Mouse (Mus musculus) CH12.LX (cell line): ENCODE measurements at regions not wholly inside any gene's neighbourhood (a gene's known extent, or its start where the extent isn't known, plus 50 kb on each side); places are given as distances from the start of the nearest gene placed in this dataset.
A peak's percentile ranks its signal among the peaks of the same experiment; 100 is the strongest.

Experiments
- DNase-seq: peaks from one replicate; pipeline ENCODE4 v3.0.0-alpha.2; 2013; ENCODE audit errors: extremely low read depth
- H3K27ac ChIP-seq: 2 replicates; pipeline ENCODE4 v1.5.1; 2012; ENCODE audit warnings: low read depth, mild to moderate bottlenecking, control low read depth, moderate library complexity; ENCODE audit not compliant: insufficient read depth
- H3K27me3 ChIP-seq: replicated peaks from 2 replicates; pipeline ENCODE3; 2012; ENCODE audit warnings: inconsistent platforms
- H3K36me3 ChIP-seq, 2 experiments: replicated peaks in 1 of 2; 2 replicates each; pipeline versions ENCODE3 to v1.6.1; 2012; ENCODE audit warnings: inconsistent platforms in 1 of 2, low read length in 1 of 2, mild to moderate bottlenecking in 1 of 2, mixed read lengths in 1 of 2, moderate library complexity in 1 of 2; ENCODE audit not compliant: control insufficient read depth in 1 of 2, insufficient read depth in 1 of 2
- H3K4me1 ChIP-seq, 2 experiments: 2 replicates each; pipeline ENCODE4 v1.6.1; 2012; ENCODE audit warnings: inconsistent platforms in 1 of 2, moderate library complexity in 1 of 2; ENCODE audit not compliant: insufficient read depth in 2 of 2, control insufficient read depth in 1 of 2
- H3K4me2 ChIP-seq: 2 replicates; pipeline ENCODE4 v1.6.1; 2012; ENCODE audit warnings: low read depth, mild to moderate bottlenecking, control low read depth; ENCODE audit not compliant: poor library complexity, insufficient read depth, severe bottlenecking
- H3K4me3 ChIP-seq, 3 experiments: fragments of 150-350 bp in 1 of 3; sonication (generic) in 1 of 3; replicated peaks in 1 of 3; 2 replicates each; pipeline versions ENCODE3 to v1.5.1; 2011 to 2012; ENCODE audit warnings: low read depth in 2 of 3, low read length in 2 of 3, mild to moderate bottlenecking in 2 of 3, moderate library complexity in 2 of 3, control low read depth in 1 of 3, improper control_type of control experiment in 1 of 3, inconsistent platforms in 1 of 3, mixed read lengths in 1 of 3; ENCODE audit not compliant: poor library complexity in 1 of 3
- H3K79me2 ChIP-seq: replicated peaks from 2 replicates; pipeline ENCODE4 v1.6.1; 2012; ENCODE audit warnings: mild to moderate bottlenecking, moderate library complexity; ENCODE audit not compliant: control insufficient read depth, poor library complexity, insufficient read depth, severe bottlenecking; ENCODE audit errors: extremely low read depth
- H3K9ac ChIP-seq: 2 replicates; pipeline ENCODE4 v1.6.1; 2012; ENCODE audit warnings: low read depth, mild to moderate bottlenecking, control low read depth, moderate library complexity; ENCODE audit not compliant: insufficient read depth
- H3K9me3 ChIP-seq: replicated peaks from 2 replicates; pipeline ENCODE3; 2012; ENCODE audit warnings: low read length, inconsistent platforms, mixed read lengths
- CHD1 ChIP-seq: IDR thresholded peaks from 2 replicates; pipeline ENCODE4 v1.6.1; 2012; ENCODE audit warnings: low read depth, low read length, improper control_type of control experiment, inconsistent platforms
- CTCF ChIP-seq, 2 experiments: IDR thresholded peaks in 1 of 2; conservative IDR thresholded peaks in 1 of 2; 2 replicates each; pipeline ENCODE4 v1.5.1; 2011 to 2012; ENCODE audit warnings: low read depth in 2 of 2, low read length in 2 of 2, improper control_type of control experiment in 1 of 2, inconsistent platforms in 1 of 2, mild to moderate bottlenecking in 1 of 2, moderate library complexity in 1 of 2
- EP300 ChIP-seq: IDR thresholded peaks from 2 replicates; pipeline ENCODE4 v1.6.1; 2011; ENCODE audit warnings: low read length, improper control_type of control experiment
- IRF4 ChIP-seq: IDR thresholded peaks from 2 replicates; pipeline ENCODE4 v1.6.1; 2014; ENCODE audit warnings: low read depth, mild to moderate bottlenecking, inconsistent platforms, low read length, improper control_type of control experiment
- MAFK ChIP-seq: IDR thresholded peaks from 2 replicates; pipeline ENCODE4 v1.6.1; 2011; ENCODE audit warnings: low read length, improper control_type of control experiment; ENCODE audit not compliant: insufficient replicate concordance
- MAX ChIP-seq: IDR thresholded peaks from 2 replicates; pipeline ENCODE4 v1.6.1; 2011; ENCODE audit warnings: low read length, improper control_type of control experiment
- MXI1 ChIP-seq: IDR thresholded peaks from 2 replicates; pipeline ENCODE4 v1.6.1; 2011; ENCODE audit warnings: mild to moderate bottlenecking, low read depth, low read length, improper control_type of control experiment
- MYC ChIP-seq: IDR thresholded peaks from 2 replicates; pipeline ENCODE4 v1.6.1; 2011; ENCODE audit warnings: low read depth, mild to moderate bottlenecking, improper control_type of control experiment, low read length
- NRF1 ChIP-seq: IDR thresholded peaks from 2 replicates; pipeline ENCODE4 v1.6.1; 2014; ENCODE audit warnings: low read depth, mild to moderate bottlenecking, inconsistent platforms, low read length, improper control_type of control experiment, moderate library complexity
- POLR2A ChIP-seq: IDR thresholded peaks from 2 replicates; pipeline ENCODE4 v1.6.1; 2011; ENCODE audit warnings: low read depth, mild to moderate bottlenecking, improper control_type of control experiment, low read length
- RAD21 ChIP-seq: IDR thresholded peaks from 2 replicates; pipeline ENCODE4 v1.6.1; 2011; ENCODE audit warnings: low read depth, mild to moderate bottlenecking, low read length, improper control_type of control experiment, moderate library complexity
- RCOR1 ChIP-seq: conservative IDR thresholded peaks from 2 replicates; pipeline ENCODE4 v1.6.1; 2012; ENCODE audit warnings: low read depth, mild to moderate bottlenecking, inconsistent platforms, low read length, improper control_type of control experiment
- SIN3A ChIP-seq: IDR thresholded peaks from 2 replicates; pipeline ENCODE4 v1.6.1; 2012; ENCODE audit warnings: low read length, improper control_type of control experiment, inconsistent platforms
- SMC3 ChIP-seq: IDR thresholded peaks from 2 replicates; pipeline ENCODE4 v1.6.1; 2011; ENCODE audit warnings: low read depth, low read length, improper control_type of control experiment
- TBP ChIP-seq: conservative IDR thresholded peaks from 2 replicates; pipeline ENCODE4 v1.6.1; 2011; ENCODE audit warnings: low read depth, low read length, improper control_type of control experiment
- USF1 ChIP-seq: IDR thresholded peaks from 2 replicates; pipeline ENCODE4 v1.6.1; 2014; ENCODE audit warnings: low read depth, mild to moderate bottlenecking, inconsistent platforms, low read length, improper control_type of control experiment
- USF2 ChIP-seq: conservative IDR thresholded peaks from 2 replicates; pipeline ENCODE4 v1.6.1; 2011; ENCODE audit warnings: low read depth, low read length, improper control_type of control experiment
- ZC3H11A ChIP-seq: IDR thresholded peaks from 2 replicates; pipeline ENCODE4 v1.6.1; 2012; ENCODE audit warnings: low read depth, mild to moderate bottlenecking, inconsistent platforms, low read length, improper control_type of control experiment
- dilution Hi-C: fragments of 300-500 bp; cut with MboI; formaldehyde crosslinking; loops from 2 replicates; pipeline ENCODE4 v1.14.3; 2020; ENCODE audit warnings: low sequenced_read_pairs; ENCODE audit not compliant: extremely low pct_unique_long_range_greater_than_20kb, extremely low pct_ligation_motif_present
- in situ Hi-C: fragments of 300-500 bp; cut with MboI; formaldehyde crosslinking; loops from 3 replicates; pipeline ENCODE4 v1.14.3; 2019; ENCODE audit warnings: low sequenced_read_pairs, low pct_ligation_motif_present, low pct_unique_long_range_greater_than_20kb, mixed read lengths

DNA sequence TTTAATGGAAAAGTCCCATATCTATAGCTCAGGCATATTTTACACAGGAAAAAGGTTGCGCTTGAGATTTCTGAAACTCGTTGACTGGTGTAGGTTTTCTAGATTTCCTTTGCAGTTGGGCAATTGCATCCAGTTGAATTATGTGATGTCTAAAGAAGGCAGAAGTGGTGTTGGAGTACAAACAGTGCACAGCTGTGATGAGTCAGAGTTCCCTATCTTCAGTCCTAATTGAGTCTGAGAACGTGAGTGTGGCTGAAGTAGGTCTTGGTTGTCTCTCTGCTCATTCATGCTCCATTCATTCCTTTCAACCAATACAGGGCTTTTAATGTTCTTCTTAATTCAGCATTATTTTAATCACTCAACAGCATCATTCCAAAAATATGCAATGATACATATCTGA is 142.9 kb upstream of the Dpyd start:
- H3K27ac ChIP-seq, result no peak overlapping the region
- H3K27me3 ChIP-seq, result no peaks in the 10 kb centered on the region
- H3K4me3 ChIP-seq, result no peak overlapping the region
- dilution Hi-C loops (no loop called here), in situ Hi-C loops (no loop called here)
- DNase-seq, result no peak
- no peaks in the 10 kb centered on the region for H3K36me3 ChIP-seq
- no peaks in the 10 kb centered on the region for H3K9me3 ChIP-seq
- H3K79me2 ChIP-seq, result no peaks in the 10 kb centered on the region
- H3K4me1 ChIP-seq, result no peaks in the 10 kb centered on the region
- TF ChIP-seq MAX, result no peak
- no peak for TF ChIP-seq USF2
- no peak for TF ChIP-seq CHD1
- TF ChIP-seq EP300, result no peak
- TF ChIP-seq POLR2A, result no peak
- no peak overlapping the region for H3K4me2 ChIP-seq
- no peak overlapping the region for H3K9ac ChIP-seq

DNA sequence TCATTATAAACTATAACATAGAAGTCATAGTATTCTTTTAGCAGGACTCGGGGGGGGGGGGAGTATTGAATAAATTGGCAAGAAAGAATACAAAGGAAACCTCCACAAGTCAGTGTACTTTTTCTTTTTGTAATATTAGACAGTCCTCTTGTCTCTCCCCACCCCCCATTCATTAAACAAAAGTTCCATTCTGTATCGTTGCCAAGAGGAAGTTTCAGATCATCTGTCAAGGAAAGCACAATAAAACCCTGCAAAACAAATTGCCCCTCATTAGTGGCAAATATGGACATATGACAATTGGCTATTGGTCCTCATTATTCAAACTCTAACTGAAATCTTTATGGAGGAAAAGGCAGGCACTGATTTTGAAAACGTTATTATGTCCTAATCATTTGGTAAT is 140.2 kb upstream of the Dpyd start:
- Histone ChIP-seq H3K27ac (no peak overlapping the region), H3K4me2 (no peak overlapping the region), H3K36me3 (no peaks in the 10 kb centered on the region), H3K4me1 (no peaks in the 10 kb centered on the region), H3K4me3 (no peak overlapping the region), H3K79me2 (no peaks in the 10 kb centered on the region), H3K27me3 (no peaks in the 10 kb centered on the region), H3K9me3 (peaks cover 3% of the 10 kb centered on the region), H3K9ac (no peak overlapping the region)
- in situ Hi-C loops, result no loop called here
- no peak for DNase-seq
- dilution Hi-C loops, result no loop called here
- TF ChIP-seq SIN3A, result no peak
- no peak for TF ChIP-seq RAD21
- TF ChIP-seq CHD1, result no peak
- no peak for TF ChIP-seq NRF1
- no peak for TF ChIP-seq ZC3H11A
- no peak for TF ChIP-seq IRF4
- no peak for TF ChIP-seq USF1
- no peak for TF ChIP-seq TBP
- no peak for TF ChIP-seq MXI1
- TF ChIP-seq MYC, result no peak
- TF ChIP-seq RCOR1, result no peak

DNA sequence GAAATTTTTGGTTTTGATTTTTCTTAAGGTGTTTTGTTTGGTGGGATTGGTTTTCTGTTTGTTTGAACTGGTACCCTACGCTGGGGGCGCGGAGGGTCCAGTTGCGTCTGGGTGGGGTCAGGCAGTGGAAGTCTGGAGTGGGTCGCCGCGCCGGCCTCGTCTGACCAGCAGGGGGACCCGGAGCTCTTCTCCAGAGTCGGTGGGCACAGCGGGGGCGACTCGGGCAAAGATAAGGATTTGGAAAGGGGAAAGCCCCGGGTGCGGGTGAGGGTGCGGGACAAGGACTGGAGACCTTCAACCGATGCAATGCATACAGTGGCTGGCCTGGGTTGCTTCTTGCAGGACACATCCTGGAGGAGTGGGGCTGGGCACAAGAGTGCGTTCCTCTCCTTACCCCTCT is 136.2 kb upstream of the Dpyd start:
- in situ Hi-C loops, result no loop called here

More for the DNA sequence above, 136.2 kb upstream of the Dpyd start:
- Histone ChIP-seq H3K4me3 (no peak overlapping the region), H3K9me3 (peaks cover 3% of the 10 kb centered on the region), H3K36me3 (no peaks in the 10 kb centered on the region), H3K27ac (no peak overlapping the region), H3K79me2 (no peaks in the 10 kb centered on the region), H3K9ac (no peak overlapping the region), H3K27me3 (no peaks in the 10 kb centered on the region), H3K4me1 (no peaks in the 10 kb centered on the region), H3K4me2 (no peak overlapping the region)
- DNase-seq, result no peak
- TF ChIP-seq MYC, result no peak
- TF ChIP-seq CTCF (conservative IDR thresholded peaks at IDR 0.05 in 1 of 2, IDR thresholded peaks at IDR 0.05 in 1 of 2; ENCODE audit: low read depth in 2 of 2, low read length in 2 of 2), result peak in 1 of 2 experiments; percentile 5; a peak in 1 of 4 replicates
- peak; percentile 4 for TF ChIP-seq RAD21
- no peak for TF ChIP-seq SMC3
- no peak for TF ChIP-seq MAFK
- no peak for TF ChIP-seq ZC3H11A
- dilution Hi-C loops, result no loop called here
